Mouse (Mus musculus) CH12.LX (cell line): ENCODE data around the gene Mgat4c. TPM values are rescaled to one million over a fixed set of nuclear protein-coding genes. Genes with fewer than 3 reads are reported as not detected.

Experiments used
- DNase-seq: peaks from one replicate; pipeline ENCODE4 v3.0.0-alpha.2; 2013; ENCODE audit errors: extremely low read depth
- H3K27ac ChIP-seq: 2 replicates; pipeline ENCODE4 v1.5.1; 2012; ENCODE audit warnings: low read depth, mild to moderate bottlenecking, control low read depth, moderate library complexity; ENCODE audit not compliant: insufficient read depth
- H3K27me3 ChIP-seq: replicated peaks from 2 replicates; pipeline ENCODE3; 2012; ENCODE audit warnings: inconsistent platforms
- H3K36me3 ChIP-seq, 2 experiments: replicated peaks in 1 of 2; 2 replicates each; pipeline versions ENCODE3 to v1.6.1; 2012; ENCODE audit warnings: inconsistent platforms in 1 of 2, low read length in 1 of 2, mild to moderate bottlenecking in 1 of 2, mixed read lengths in 1 of 2, moderate library complexity in 1 of 2; ENCODE audit not compliant: control insufficient read depth in 1 of 2, insufficient read depth in 1 of 2
- H3K4me1 ChIP-seq, 2 experiments: 2 replicates each; pipeline ENCODE4 v1.6.1; 2012; ENCODE audit warnings: inconsistent platforms in 1 of 2, moderate library complexity in 1 of 2; ENCODE audit not compliant: insufficient read depth in 2 of 2, control insufficient read depth in 1 of 2
- H3K4me2 ChIP-seq: 2 replicates; pipeline ENCODE4 v1.6.1; 2012; ENCODE audit warnings: low read depth, mild to moderate bottlenecking, control low read depth; ENCODE audit not compliant: poor library complexity, insufficient read depth, severe bottlenecking
- H3K4me3 ChIP-seq, 3 experiments: fragments of 150-350 bp in 1 of 3; sonication (generic) in 1 of 3; replicated peaks in 1 of 3; 2 replicates each; pipeline versions ENCODE3 to v1.5.1; 2011 to 2012; ENCODE audit warnings: low read depth in 2 of 3, low read length in 2 of 3, mild to moderate bottlenecking in 2 of 3, moderate library complexity in 2 of 3, control low read depth in 1 of 3, improper control_type of control experiment in 1 of 3, inconsistent platforms in 1 of 3, mixed read lengths in 1 of 3; ENCODE audit not compliant: poor library complexity in 1 of 3
- H3K79me2 ChIP-seq: replicated peaks from 2 replicates; pipeline ENCODE4 v1.6.1; 2012; ENCODE audit warnings: mild to moderate bottlenecking, moderate library complexity; ENCODE audit not compliant: control insufficient read depth, poor library complexity, insufficient read depth, severe bottlenecking; ENCODE audit errors: extremely low read depth
- H3K9ac ChIP-seq: 2 replicates; pipeline ENCODE4 v1.6.1; 2012; ENCODE audit warnings: low read depth, mild to moderate bottlenecking, control low read depth, moderate library complexity; ENCODE audit not compliant: insufficient read depth
- H3K9me3 ChIP-seq: replicated peaks from 2 replicates; pipeline ENCODE3; 2012; ENCODE audit warnings: low read length, inconsistent platforms, mixed read lengths
- BHLHE40 ChIP-seq: IDR thresholded peaks from 2 replicates; pipeline ENCODE4 v1.6.1; 2011; ENCODE audit warnings: mild to moderate bottlenecking, low read depth, low read length, improper control_type of control experiment
- E2F4 ChIP-seq: IDR thresholded peaks from 2 replicates; pipeline ENCODE4 v1.6.1; 2011; ENCODE audit warnings: low read depth, low read length, improper control_type of control experiment; ENCODE audit not compliant: insufficient replicate concordance
- EP300 ChIP-seq: IDR thresholded peaks from 2 replicates; pipeline ENCODE4 v1.6.1; 2011; ENCODE audit warnings: low read length, improper control_type of control experiment
- HCFC1 ChIP-seq: IDR thresholded peaks from 2 replicates; pipeline ENCODE4 v1.6.1; 2012; ENCODE audit warnings: low read depth, mild to moderate bottlenecking, inconsistent platforms, low read length, improper control_type of control experiment
- IRF4 ChIP-seq: IDR thresholded peaks from 2 replicates; pipeline ENCODE4 v1.6.1; 2014; ENCODE audit warnings: low read depth, mild to moderate bottlenecking, inconsistent platforms, low read length, improper control_type of control experiment
- JUN ChIP-seq: IDR thresholded peaks from 2 replicates; pipeline ENCODE4 v1.6.1; 2011; ENCODE audit warnings: low read depth, mild to moderate bottlenecking, low read length, improper control_type of control experiment, moderate library complexity; ENCODE audit not compliant: insufficient read depth
- JUND ChIP-seq: conservative IDR thresholded peaks from 2 replicates; pipeline ENCODE4 v1.6.1; 2011; ENCODE audit warnings: low read depth, low read length, improper control_type of control experiment
- MAZ ChIP-seq: IDR thresholded peaks from 2 replicates; pipeline ENCODE4 v1.6.1; 2012; ENCODE audit warnings: low read depth, mild to moderate bottlenecking, inconsistent platforms, low read length, improper control_type of control experiment, moderate library complexity
- MEF2A ChIP-seq: IDR thresholded peaks from 2 replicates; pipeline ENCODE4 v1.6.1; 2014; ENCODE audit warnings: low read depth, mild to moderate bottlenecking, inconsistent platforms, low read length, improper control_type of control experiment, borderline replicate concordance
- MYC ChIP-seq: IDR thresholded peaks from 2 replicates; pipeline ENCODE4 v1.6.1; 2011; ENCODE audit warnings: low read depth, mild to moderate bottlenecking, improper control_type of control experiment, low read length
- NRF1 ChIP-seq: IDR thresholded peaks from 2 replicates; pipeline ENCODE4 v1.6.1; 2014; ENCODE audit warnings: low read depth, mild to moderate bottlenecking, inconsistent platforms, low read length, improper control_type of control experiment, moderate library complexity
- PAX5 ChIP-seq: IDR thresholded peaks from 2 replicates; pipeline ENCODE4 v1.6.1; 2012; ENCODE audit warnings: low read length, inconsistent platforms, mixed read lengths
- SMC3 ChIP-seq: IDR thresholded peaks from 2 replicates; pipeline ENCODE4 v1.6.1; 2011; ENCODE audit warnings: low read depth, low read length, improper control_type of control experiment
- TBP ChIP-seq: conservative IDR thresholded peaks from 2 replicates; pipeline ENCODE4 v1.6.1; 2011; ENCODE audit warnings: low read depth, low read length, improper control_type of control experiment
- UBTF ChIP-seq: IDR thresholded peaks from 2 replicates; pipeline ENCODE4 v1.6.1; 2012; ENCODE audit warnings: low read depth, mild to moderate bottlenecking, inconsistent platforms, low read length, improper control_type of control experiment, moderate library complexity
- ZNF384 ChIP-seq: IDR thresholded peaks from 2 replicates; pipeline ENCODE4 v1.6.1; 2012; ENCODE audit warnings: low read depth, low read length, improper control_type of control experiment, inconsistent platforms
- dilution Hi-C: fragments of 300-500 bp; cut with MboI; formaldehyde crosslinking; loops from 2 replicates; pipeline ENCODE4 v1.14.3; 2020; ENCODE audit warnings: low sequenced_read_pairs; ENCODE audit not compliant: extremely low pct_unique_long_range_greater_than_20kb, extremely low pct_ligation_motif_present
- in situ Hi-C: fragments of 300-500 bp; cut with MboI; formaldehyde crosslinking; loops from 3 replicates; pipeline ENCODE4 v1.14.3; 2019; ENCODE audit warnings: low sequenced_read_pairs, low pct_ligation_motif_present, low pct_unique_long_range_greater_than_20kb, mixed read lengths
- polyA plus RNA-seq: library from polyadenylated mRNA; unstranded; fragments of >175 nt; gene quantifications from 2 replicates; pipeline ENCODE4 v1.2.1, GENCODE M21; 2012; ENCODE audit warnings: low read depth; ENCODE audit not compliant: insufficient read length
- total RNA-seq, 2 experiments: library from RNA; depleted of rRNA; stranded (reverse); fragments of 300-350 nt in 1 of 2; fragments of >200 nt in 1 of 2; gene quantifications; 2 replicates each; pipeline ENCODE4 v1.2.3; 2012 to 2014

Mgat4c gene
- total and polyA plus RNA-seq, 3 experiments, result not detected

DNA sequence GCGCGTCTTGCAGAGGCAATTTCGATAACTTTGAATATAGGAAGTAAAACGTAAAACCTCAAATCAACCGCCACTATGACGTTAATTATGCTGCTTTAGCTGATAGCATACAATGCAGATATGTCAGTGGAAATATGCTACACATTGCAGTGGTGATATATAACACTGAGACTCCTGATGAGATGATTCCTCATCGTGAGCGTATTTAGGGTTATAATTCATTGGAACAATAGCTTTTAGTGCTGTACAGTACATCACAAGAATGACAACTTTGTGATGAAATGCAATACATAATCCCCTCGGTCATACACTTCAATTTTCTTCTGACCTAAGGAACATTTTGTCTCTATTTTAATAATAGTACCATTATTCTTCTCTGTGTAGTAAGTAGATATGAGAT lies 564.0 kb downstream of the Mgat4c start:
- Histone ChIP-seq H3K27ac (no peak overlapping the region), H3K27me3 (no peaks in the 10 kb centered on the region), H3K4me2 (no peak overlapping the region), H3K36me3 (no peaks in the 10 kb centered on the region), H3K9ac (no peak overlapping the region), H3K4me3 (no peak overlapping the region), H3K79me2 (no peaks in the 10 kb centered on the region), H3K9me3 (peaks cover 33% of the 10 kb centered on the region), H3K4me1 (no peaks in the 10 kb centered on the region)
- in situ Hi-C loops (no loop called here), dilution Hi-C loops (no loop called here)
- DNase-seq, result no peak
- TF ChIP-seq NRF1 (no peak), MYC (no peak), IRF4 (no peak)

GRCm38 (mm10) chr10:102308892-102309479 lies 627.7 kb downstream of the Mgat4c start:
- in situ Hi-C loops, result no loop called here
- dilution Hi-C loops, result no loop called here
- H3K9me3 ChIP-seq, result peaks cover 26% of the 10 kb centered on the region

DNA sequence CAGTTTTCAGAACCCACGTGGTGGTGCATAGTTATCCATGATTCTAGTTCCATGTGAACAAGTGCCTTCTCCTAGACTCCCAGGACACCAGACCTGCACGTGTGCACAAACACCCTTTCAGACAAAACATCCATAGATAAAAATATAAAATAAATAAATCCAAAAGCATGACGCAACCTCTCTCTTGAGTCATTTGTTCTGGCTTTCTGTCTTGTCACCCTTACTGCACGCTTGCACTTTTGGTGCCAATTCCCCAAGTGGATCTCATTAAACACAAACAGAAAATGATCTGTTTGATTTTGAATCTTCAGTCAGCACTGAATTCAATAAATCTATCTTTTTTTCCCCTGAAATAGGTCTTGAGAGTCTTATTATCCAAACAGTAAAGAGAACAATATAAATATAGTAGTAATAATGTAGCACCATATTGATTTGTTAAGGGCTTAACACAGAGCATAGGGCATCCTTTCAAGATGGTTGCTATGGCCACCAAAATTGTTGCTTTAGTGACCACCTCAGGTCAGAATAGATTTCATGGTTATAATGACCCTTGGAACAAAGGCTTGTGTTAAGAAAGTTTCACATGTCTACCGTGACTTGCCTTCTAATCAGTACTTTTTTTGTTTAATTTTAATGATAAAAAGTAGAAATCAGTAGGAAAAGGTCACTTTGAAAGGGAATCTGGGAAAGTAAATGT lies 684.5 kb downstream of the Mgat4c start:
- Histone ChIP-seq H3K4me1 (no peaks in the 10 kb centered on the region), H3K4me3 (no peak overlapping the region), H3K36me3 (no peaks in the 10 kb centered on the region), H3K27ac (no peak overlapping the region), H3K27me3 (no peaks in the 10 kb centered on the region), H3K9ac (no peak overlapping the region), H3K79me2 (no peaks in the 10 kb centered on the region), H3K9me3 (peaks cover 10% of the 10 kb centered on the region), H3K4me2 (no peak overlapping the region)
- in situ Hi-C loops (no loop called here), dilution Hi-C loops (no loop called here)
- DNase-seq, result no peak
- TF ChIP-seq MAZ, result no peak
- TF ChIP-seq HCFC1, result no peak
- TF ChIP-seq BHLHE40, result no peak
- TF ChIP-seq ZNF384, result no peak
- TF ChIP-seq PAX5, result no peak
- TF ChIP-seq MEF2A, result no peak
- no peak for TF ChIP-seq JUN
- TF ChIP-seq TBP, result no peak
- TF ChIP-seq MYC, result no peak
- TF ChIP-seq E2F4, result no peak
- TF ChIP-seq EP300, result no peak
- no peak for TF ChIP-seq JUND
- no peak for TF ChIP-seq NRF1
- no peak for TF ChIP-seq UBTF

More at GRCm38 (mm10) chr10:102308892-102309479, 627.7 kb downstream of the Mgat4c start:
- Histone ChIP-seq H3K4me1 (no peaks in the 10 kb centered on the region), H3K36me3 (no peaks in the 10 kb centered on the region), H3K4me2 (no peak overlapping the region), H3K9ac (no peak overlapping the region), H3K27me3 (no peaks in the 10 kb centered on the region), H3K4me3 (no peak overlapping the region), H3K27ac (no peak overlapping the region), H3K79me2 (no peaks in the 10 kb centered on the region)
- no peak for DNase-seq
- TF ChIP-seq SMC3 (no peak), BHLHE40 (no peak)
